Mouse (Mus musculus) bone marrow, adult 2 months (tissue): Measurements from ENCODE around the gene Pcolce2. TPM values are rescaled to one million over a fixed set of nuclear protein-coding genes. Genes with fewer than 3 reads are reported as not detected.

ENCODE experiments used
- H3K27ac ChIP-seq: fragments of 200-500 bp; 2 replicates; pipeline ENCODE4 v1.5.1; 2012; ENCODE audit warnings: low read depth, mild to moderate bottlenecking, control low read depth, inconsistent platforms, low read length; ENCODE audit not compliant: control insufficient read depth, poor library complexity, insufficient read depth
- H3K4me1 ChIP-seq: fragments of 200-500 bp; 2 replicates; pipeline ENCODE4 v1.6.1; 2011; ENCODE audit warnings: low read length; ENCODE audit not compliant: control insufficient read depth, insufficient read depth
- H3K4me3 ChIP-seq: fragments of 200-500 bp; replicated peaks from 2 replicates; pipeline ENCODE3; 2011; ENCODE audit warnings: mild to moderate bottlenecking, low read depth, low read length, control low read depth; ENCODE audit not compliant: control insufficient read depth
- CTCF ChIP-seq: fragments of 200-500 bp; IDR thresholded peaks from 2 replicates; pipeline ENCODE4 v1.5.1; 2011; ENCODE audit warnings: low read length, control low read depth; ENCODE audit not compliant: control insufficient read depth, insufficient read depth
- POLR2A ChIP-seq: fragments of 200-500 bp; IDR thresholded peaks from 2 replicates; pipeline ENCODE4 v1.6.1; 2011; ENCODE audit warnings: low read depth, mild to moderate bottlenecking, control low read depth, low read length, borderline replicate concordance; ENCODE audit not compliant: control insufficient read depth
- WGBS: fragments of 180-500 bp; shearing (Covaris S2); methylation state at CpG from one replicate; pipeline ENCODE4 v1.1.7; 2018; 5-methylcytosine and 5-hydroxymethylcytosine counted together
- polyA plus RNA-seq: library from polyadenylated mRNA; stranded (reverse); fragments of >200 nt; gene quantifications from 2 replicates; pipeline ENCODE4 v1.2.4, GENCODE M21; 2011; ENCODE audit warnings: low replicate concordance; ENCODE audit not compliant: missing spikeins, insufficient read depth, insufficient read length

Gene Pcolce2
- polyA plus RNA-seq, 1 experiment: 1.6 TPM

GRCm38 (mm10) chr9:95636395-95636794 is 1.0 kb upstream of the Pcolce2 start:
- H3K27ac ChIP-seq: no peak overlapping the region
- no peak overlapping the region for H3K4me3 ChIP-seq
- no peak for TF ChIP-seq POLR2A
- TF ChIP-seq CTCF: no peak
- no peaks in the 10 kb centered on the region for H3K4me1 ChIP-seq
- WGBS: 84% methylated on average over 4 of the region's 4 CpGs

GRCm38 (mm10) chr9:95639919-95640318 is 2.5 kb downstream of the Pcolce2 start:
- TF ChIP-seq CTCF (no peak), POLR2A (no peak)
- WGBS: 42% methylated on average over 4 of the region's 4 CpGs
- Histone ChIP-seq H3K27ac (no peak overlapping the region), H3K4me3 (no peak overlapping the region), H3K4me1 (no peaks in the 10 kb centered on the region)

GRCm38 (mm10) chr9:95645926-95646325 is 8.5 kb downstream of the Pcolce2 start:
- H3K4me1 ChIP-seq: no peaks in the 10 kb centered on the region
- no peak for TF ChIP-seq POLR2A
- no peak overlapping the region for H3K27ac ChIP-seq
- H3K4me3 ChIP-seq: no peak overlapping the region
- 84% methylated on average over 8 of the region's 8 CpGs for WGBS

- no peaks in the 10 kb centered on the region for H3K4me1 ChIP-seq
- 84% methylated on average over 6 of the region's 6 CpGs for WGBS
- H3K4me3 ChIP-seq: no peak overlapping the region
- H3K27ac ChIP-seq: no peak overlapping the region
- TF ChIP-seq CTCF: no peak
- no peak for TF ChIP-seq POLR2A
These were observed 16.0 kb downstream of the Pcolce2 start for GRCm38 (mm10) chr9:95653363-95653762.

- no peaks in the 10 kb centered on the region for H3K4me1 ChIP-seq
- H3K27ac ChIP-seq: no peak overlapping the region
- no peak for TF ChIP-seq CTCF
- TF ChIP-seq POLR2A: no peak
- WGBS: 92% methylated on average over 5 of the region's 5 CpGs
- H3K4me3 ChIP-seq: no peak overlapping the region
These were observed 17.0 kb downstream of the Pcolce2 start for GRCm38 (mm10) chr9:95654356-95654755.

- Histone ChIP-seq H3K4me3 (no peak overlapping the region), H3K27ac (no peak overlapping the region), H3K4me1 (no peaks in the 10 kb centered on the region)
- WGBS: 71% methylated on average over 2 of the region's 2 CpGs
- TF ChIP-seq POLR2A: no peak
- no peak for TF ChIP-seq CTCF
These were observed 20.5 kb downstream of the Pcolce2 start for GRCm38 (mm10) chr9:95657941-95658340.

GRCm38 (mm10) chr9:95664290-95664989 is 27.0 kb downstream of the Pcolce2 start:
- no peak overlapping the region for H3K4me3 ChIP-seq
- no peaks in the 10 kb centered on the region for H3K4me1 ChIP-seq
- 64% methylated on average over 10 of the region's 10 CpGs for WGBS
- H3K27ac ChIP-seq: no peak overlapping the region
- TF ChIP-seq CTCF: no peak
- no peak for TF ChIP-seq POLR2A

- Histone ChIP-seq H3K4me3 (no peak overlapping the region), H3K4me1 (no peaks in the 10 kb centered on the region), H3K27ac (no peak overlapping the region)
- 88% methylated on average over 6 of the region's 6 CpGs for WGBS
- TF ChIP-seq CTCF (no peak), POLR2A (no peak)
These were observed 28.4 kb downstream of the Pcolce2 start for GRCm38 (mm10) chr9:95665835-95666234.

GRCm38 (mm10) chr9:95667836-95668235 is 30.4 kb downstream of the Pcolce2 start:
- Histone ChIP-seq H3K4me3 (no peak overlapping the region), H3K27ac (no peak overlapping the region), H3K4me1 (no peaks in the 10 kb centered on the region)
- no peak for TF ChIP-seq POLR2A
- no peak for TF ChIP-seq CTCF
- 59% methylated on average over 9 of the region's 9 CpGs for WGBS
